19 mouse cellular contexts compared by ENCODE assay signal in the genomic region with DNA sequence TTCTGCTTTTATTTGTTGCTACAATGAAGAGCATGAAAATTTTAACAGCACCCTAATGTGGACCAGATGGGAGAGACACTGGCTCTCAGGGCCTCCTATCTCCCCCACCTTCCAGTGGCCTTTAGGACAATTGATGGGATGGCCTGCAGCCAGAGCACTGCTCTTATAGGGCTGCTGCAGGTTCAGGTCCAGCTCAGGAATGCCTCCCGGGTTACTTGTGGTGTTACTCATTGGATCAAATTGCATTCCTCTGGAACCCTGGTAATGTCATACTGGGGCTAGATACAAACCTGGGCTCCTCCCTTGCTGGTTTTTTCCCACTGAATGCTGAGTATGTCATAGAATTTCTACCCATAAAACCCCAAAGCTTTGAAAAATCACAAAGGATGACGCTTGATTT.
"Had no signal": no experiment of that assay in that cellular context is flagged by ENCODE, and none has a peak within 500 bp of the region (broad histone marks: within the 10 kb centered on the region; RNA-seq: fewer than 3 reads in every experiment).

No protein-coding gene starts in this region.

- H3K36me3 ChIP-seq: limb, embryonic 12.5 days; liver, embryonic 13.5 days; midbrain, embryonic 12.5 days; midbrain, embryonic 15.5 days; neural tube, embryonic 12.5 days; neural tube, embryonic 15.5 days; stomach, embryonic 15.5 days had no signal

- H3K9me3 ChIP-seq: limb, embryonic 12.5 days; liver, embryonic 13.5 days; midbrain, embryonic 12.5 days; midbrain, embryonic 15.5 days; neural tube, embryonic 12.5 days; neural tube, embryonic 15.5 days; stomach, embryonic 15.5 days had no signal

- H3K4me1 ChIP-seq: liver, embryonic 13.5 days had no signal

- H3K27me3 ChIP-seq: limb, embryonic 12.5 days; liver, embryonic 13.5 days; midbrain, embryonic 12.5 days; midbrain, embryonic 15.5 days; neural tube, embryonic 12.5 days; neural tube, embryonic 15.5 days; stomach, embryonic 15.5 days had no signal

- DNase-seq: kidney, adult 2 months; kidney, postnatal 25 days; layer of hippocampus, adult 9-11 months; liver, embryonic 13.5 days; lung, adult 2 months; lung, postnatal 14 days; lung, postnatal 4 days; retina, postnatal 1 day; right cerebral cortex, postnatal 25 days; spleen, adult 18-20 months; thymus, postnatal 36 days had no signal

- H3K4me3 ChIP-seq: layer of hippocampus, adult 2 months; limb, embryonic 12.5 days; liver, embryonic 13.5 days; midbrain, embryonic 12.5 days; midbrain, embryonic 15.5 days; neural tube, embryonic 12.5 days; neural tube, embryonic 15.5 days; stomach, embryonic 15.5 days had no signal

- ATAC-seq: midbrain, embryonic 15.5 days had no signal

- H3K27ac ChIP-seq: kidney, postnatal 0 days; layer of hippocampus, adult 2 months; limb, embryonic 12.5 days; liver, embryonic 13.5 days; midbrain, embryonic 12.5 days; midbrain, embryonic 15.5 days; neural tube, embryonic 12.5 days; neural tube, embryonic 15.5 days; stomach, embryonic 15.5 days had no signal

- H3K9ac ChIP-seq: limb, embryonic 12.5 days; liver, embryonic 13.5 days; midbrain, embryonic 12.5 days; midbrain, embryonic 15.5 days; neural tube, embryonic 12.5 days; neural tube, embryonic 15.5 days; stomach, embryonic 15.5 days had no signal

- H3K4me2 ChIP-seq: limb, embryonic 12.5 days; liver, embryonic 13.5 days; midbrain, embryonic 12.5 days; midbrain, embryonic 15.5 days; neural tube, embryonic 12.5 days; neural tube, embryonic 15.5 days; stomach, embryonic 15.5 days had no signal
